Mouse (Mus musculus) limb, embryonic 13.5 days (tissue): ENCODE results near the gene Evc. TPM values are rescaled to one million over a fixed set of nuclear protein-coding genes. Genes with fewer than 3 reads are reported as not detected.

Experiments used
- ATAC-seq: fragments of 200-750 bp; cut with Nextera tagmentation; 2 replicates; pipeline ENCODE4 v1.8.0; 2017; ENCODE audit warnings: low read depth, moderate number of reproducible peaks, moderate TSS enrichment; ENCODE audit not compliant: low FRiP score
- H3K27ac ChIP-seq: fragments of 300-500 bp; sonication (generic); 2 replicates; pipeline ENCODE4 v1.5.1; 2015; ENCODE audit warnings: inconsistent platforms, mild to moderate bottlenecking, moderate library complexity
- H3K27me3 ChIP-seq: fragments of 300-500 bp; sonication (generic); 2 replicates; pipeline ENCODE4 v1.6.1; 2015; ENCODE audit warnings: mild to moderate bottlenecking, inconsistent platforms
- H3K36me3 ChIP-seq: fragments of 300-500 bp; sonication (generic); 2 replicates; pipeline ENCODE4 v1.6.1; 2015; ENCODE audit warnings: inconsistent platforms, mild to moderate bottlenecking, moderate library complexity
- H3K4me1 ChIP-seq: fragments of 300-500 bp; sonication (generic); 2 replicates; pipeline ENCODE4 v1.6.1; 2015; ENCODE audit warnings: inconsistent platforms
- H3K4me2 ChIP-seq: fragments of 300-500 bp; sonication (generic); replicated peaks from 2 replicates; pipeline ENCODE4 v1.6.1; 2015; ENCODE audit warnings: inconsistent platforms, mild to moderate bottlenecking, moderate library complexity
- H3K4me3 ChIP-seq: fragments of 300-500 bp; sonication (generic); 2 replicates; pipeline ENCODE4 v1.5.1; 2015; ENCODE audit warnings: moderate library complexity, mild to moderate bottlenecking, inconsistent platforms
- H3K9ac ChIP-seq: fragments of 300-500 bp; sonication (generic); 2 replicates; pipeline ENCODE4 v1.6.1; 2015; ENCODE audit warnings: mild to moderate bottlenecking, inconsistent platforms
- H3K9me3 ChIP-seq: fragments of 300-500 bp; sonication (generic); 2 replicates; pipeline ENCODE4 v1.6.1; 2016; ENCODE audit warnings: inconsistent platforms
- WGBS: fragments of 180-500 bp; shearing (Covaris S2); methylation state at CpG from one replicate; pipeline ENCODE4 v1.1.7; 2015; 5-methylcytosine and 5-hydroxymethylcytosine counted together
- polyA plus RNA-seq: library from polyadenylated mRNA; unstranded; fragments of >200 nt; fragmentation: Nextera tagmentation; extraction: Ambion mirVana; gene quantifications from 2 replicates; pipeline ENCODE4 v1.2.1, GENCODE M21; 2015

The Evc gene
- polyA plus RNA-seq, 1 experiment from 2014 or later, result 33.2 TPM

GRCm38 (mm10) chr5:37337696-37338095 lies 1.0 kb upstream of the Evc start:
- Histone ChIP-seq H3K27me3 (no peaks in the 10 kb centered on the region), H3K4me2 (peak overlapping the region; percentile 81), H3K27ac (peak overlapping the region; percentile 92), H3K4me3 (peak overlapping the region; percentile 60), H3K9ac (peak overlapping the region; percentile 90), H3K36me3 (peaks cover 24% of the 10 kb centered on the region), H3K9me3 (no peaks in the 10 kb centered on the region), H3K4me1 (peaks cover 52% of the 10 kb centered on the region)
- no peak for ATAC-seq
- 62% methylated on average over 3 of the region's 3 CpGs for WGBS

DNA sequence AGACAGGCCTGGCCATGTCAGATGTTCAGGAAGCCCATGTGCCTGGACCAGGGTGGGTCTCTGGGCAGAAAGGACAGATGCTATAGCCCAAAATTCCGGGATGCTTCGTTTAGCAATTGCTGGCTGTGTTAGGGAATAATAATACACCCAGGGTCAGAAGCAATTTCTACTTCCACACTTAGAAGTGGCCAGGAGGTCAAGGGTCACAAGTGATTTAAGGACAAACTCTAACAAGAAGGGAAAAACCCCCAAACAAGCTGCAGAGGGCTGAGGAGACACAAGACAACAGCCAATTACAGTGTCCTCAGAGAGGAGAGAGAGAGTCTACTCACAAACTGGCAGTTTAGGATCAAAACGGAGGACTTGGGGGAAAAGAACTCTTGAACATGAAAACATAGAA lies 1.6 kb downstream of the Evc start:
- Histone ChIP-seq H3K27me3 (no peaks in the 10 kb centered on the region), H3K36me3 (peaks cover 40% of the 10 kb centered on the region), H3K4me3 (peak overlapping the region; percentile 79; the same call in 1 of the 2 replicates), H3K4me1 (peaks cover 48% of the 10 kb centered on the region), H3K27ac (no peak overlapping the region), H3K9me3 (no peaks in the 10 kb centered on the region), H3K4me2 (peak overlapping the region; percentile 81), H3K9ac (peak overlapping the region; percentile 90; the same call in 1 of the 2 replicates)
- 53% methylated on average over 3 of the region's 3 CpGs for WGBS
- ATAC-seq, result no peak

- Histone ChIP-seq H3K4me2 (no peak overlapping the region), H3K9me3 (no peaks in the 10 kb centered on the region), H3K27me3 (no peaks in the 10 kb centered on the region), H3K27ac (no peak overlapping the region), H3K4me3 (no peak overlapping the region), H3K36me3 (peaks cover 68% of the 10 kb centered on the region), H3K9ac (no peak overlapping the region), H3K4me1 (peaks cover 22% of the 10 kb centered on the region)
- WGBS, result 71% methylated on average over 4 of the region's 4 CpGs
- ATAC-seq, result no peak
These were observed 4.6 kb downstream of the Evc start for GRCm38 (mm10) chr5:37332066-37332465.

DNA sequence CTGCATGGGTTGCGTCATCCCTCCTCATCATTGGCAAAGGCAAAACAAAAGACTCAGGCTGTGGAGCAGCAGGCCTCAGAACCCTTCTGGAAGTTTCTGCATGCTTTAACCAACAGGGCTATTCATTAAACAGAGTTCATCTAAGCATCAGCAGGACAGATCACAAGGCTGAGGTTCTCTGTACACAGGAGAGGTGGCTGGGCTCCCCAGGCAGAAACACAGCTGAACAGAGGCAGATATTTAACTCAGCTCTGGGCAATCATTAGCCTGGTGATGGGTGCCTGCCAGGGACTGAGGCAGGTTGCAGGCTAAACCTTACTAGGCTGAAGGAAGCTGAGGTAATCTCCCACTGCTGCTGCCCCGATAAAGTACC lies 5.6 kb downstream of the Evc start:
- no peak overlapping the region for H3K4me3 ChIP-seq
- H3K36me3 ChIP-seq, result peaks cover 78% of the 10 kb centered on the region
- no peak for ATAC-seq
- H3K27me3 ChIP-seq, result no peaks in the 10 kb centered on the region
- H3K4me2 ChIP-seq, result no peak overlapping the region
- no peaks in the 10 kb centered on the region for H3K9me3 ChIP-seq
- H3K4me1 ChIP-seq, result peaks cover 19% of the 10 kb centered on the region
- WGBS, result 95% methylated on average over 2 of the region's 2 CpGs
- H3K9ac ChIP-seq, result no peak overlapping the region
- H3K27ac ChIP-seq, result no peak overlapping the region

DNA sequence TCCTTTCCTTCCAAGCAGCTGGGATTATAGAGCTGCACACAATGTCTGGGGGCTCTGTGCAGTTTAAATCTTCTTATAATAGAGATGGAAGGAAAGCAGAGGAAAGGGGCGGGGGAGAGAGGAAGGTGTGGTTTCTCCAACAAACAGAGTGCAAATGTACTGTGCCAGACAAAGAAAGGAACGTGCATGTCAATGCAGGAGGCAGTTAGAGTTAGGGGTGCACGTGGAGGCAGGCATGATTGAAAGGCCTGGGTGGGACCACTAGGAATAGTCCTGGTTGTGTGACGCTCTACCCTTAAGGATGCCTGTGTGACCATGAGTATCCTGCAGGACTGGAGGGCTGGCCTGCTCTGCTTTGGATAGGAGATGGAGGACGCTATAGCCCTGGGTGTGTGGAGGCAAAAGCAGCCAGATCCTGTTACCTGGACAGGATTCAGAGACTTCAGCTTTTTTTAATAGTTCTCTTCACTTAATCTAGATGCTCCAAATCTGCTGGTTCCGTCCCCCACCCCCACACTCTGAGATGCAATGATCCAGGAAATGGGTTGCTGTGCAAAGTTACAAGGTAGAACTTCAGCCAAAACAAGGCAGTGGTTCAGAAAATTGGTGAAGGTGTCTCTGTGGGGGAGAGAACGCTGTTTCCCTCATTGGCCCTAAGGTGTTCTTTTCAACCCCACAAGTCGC lies 6.1 kb downstream of the Evc start:
- Histone ChIP-seq H3K9me3 (no peaks in the 10 kb centered on the region), H3K4me1 (peaks cover 13% of the 10 kb centered on the region), H3K9ac (no peak overlapping the region), H3K27ac (no peak overlapping the region), H3K36me3 (peaks cover 83% of the 10 kb centered on the region), H3K27me3 (no peaks in the 10 kb centered on the region), H3K4me3 (no peak overlapping the region), H3K4me2 (no peak overlapping the region)
- no peak for ATAC-seq
- 86% methylated on average over 8 of the region's 8 CpGs for WGBS

- no peak for ATAC-seq
- 84% methylated on average over 6 of the region's 6 CpGs for WGBS
- Histone ChIP-seq H3K27me3 (no peaks in the 10 kb centered on the region), H3K4me3 (no peak overlapping the region), H3K9me3 (no peaks in the 10 kb centered on the region), H3K27ac (no peak overlapping the region), H3K9ac (no peak overlapping the region), H3K4me2 (no peak overlapping the region), H3K4me1 (no peaks in the 10 kb centered on the region), H3K36me3 (peaks cover 95% of the 10 kb centered on the region)
These were observed 10.0 kb downstream of the Evc start for GRCm38 (mm10) chr5:37326675-37327074.

DNA sequence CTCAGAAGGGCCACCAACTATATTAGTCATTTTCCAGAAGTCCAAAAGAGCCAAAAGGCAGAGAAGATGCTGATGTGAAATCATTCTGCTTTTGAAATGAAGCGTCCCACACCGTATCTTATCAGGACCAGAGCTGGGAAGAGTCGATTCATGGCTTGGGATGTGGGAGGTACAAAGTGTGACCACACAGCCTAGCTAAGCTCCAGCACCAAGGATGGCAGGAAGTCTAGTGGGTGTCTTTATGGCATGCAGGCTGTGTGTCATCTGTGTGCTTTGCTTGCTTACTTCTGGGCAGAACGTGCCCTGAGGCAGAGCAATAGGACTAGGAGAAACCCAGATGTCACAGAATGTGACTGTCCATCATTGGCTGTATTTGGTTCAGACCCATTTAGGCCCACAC lies 15.9 kb downstream of the Evc start:
- Histone ChIP-seq H3K27ac (no peak overlapping the region), H3K4me2 (no peak overlapping the region), H3K9me3 (peaks cover 7% of the 10 kb centered on the region; the same call in 1 of the 2 replicates), H3K27me3 (no peaks in the 10 kb centered on the region), H3K36me3 (peaks cover 97% of the 10 kb centered on the region), H3K4me3 (no peak overlapping the region), H3K4me1 (no peaks in the 10 kb centered on the region), H3K9ac (no peak overlapping the region)
- ATAC-seq, result no peak
- 91% methylated on average over 4 of the region's 4 CpGs for WGBS

GRCm38 (mm10) chr5:37320174-37320573 lies 16.5 kb downstream of the Evc start:
- Histone ChIP-seq H3K36me3 (peaks cover 97% of the 10 kb centered on the region), H3K27me3 (no peaks in the 10 kb centered on the region), H3K4me1 (no peaks in the 10 kb centered on the region), H3K9ac (no peak overlapping the region), H3K9me3 (peaks cover 13% of the 10 kb centered on the region), H3K27ac (no peak overlapping the region), H3K4me2 (no peak overlapping the region), H3K4me3 (no peak overlapping the region)
- WGBS, result 78% methylated on average over 3 of the region's 3 CpGs
- ATAC-seq, result no peak

- no peaks in the 10 kb centered on the region for H3K4me1 ChIP-seq
- H3K9ac ChIP-seq, result no peak overlapping the region
- 85% methylated on average over 6 of the region's 6 CpGs for WGBS
- H3K27ac ChIP-seq, result no peak overlapping the region
- no peak overlapping the region for H3K4me3 ChIP-seq
- H3K9me3 ChIP-seq, result peaks cover 17% of the 10 kb centered on the region
- H3K4me2 ChIP-seq, result no peak overlapping the region
- H3K36me3 ChIP-seq, result peaks cover 97% of the 10 kb centered on the region
- no peak for ATAC-seq
- H3K27me3 ChIP-seq, result no peaks in the 10 kb centered on the region
These were observed 18.0 kb downstream of the Evc start for GRCm38 (mm10) chr5:37318715-37319114.

DNA sequence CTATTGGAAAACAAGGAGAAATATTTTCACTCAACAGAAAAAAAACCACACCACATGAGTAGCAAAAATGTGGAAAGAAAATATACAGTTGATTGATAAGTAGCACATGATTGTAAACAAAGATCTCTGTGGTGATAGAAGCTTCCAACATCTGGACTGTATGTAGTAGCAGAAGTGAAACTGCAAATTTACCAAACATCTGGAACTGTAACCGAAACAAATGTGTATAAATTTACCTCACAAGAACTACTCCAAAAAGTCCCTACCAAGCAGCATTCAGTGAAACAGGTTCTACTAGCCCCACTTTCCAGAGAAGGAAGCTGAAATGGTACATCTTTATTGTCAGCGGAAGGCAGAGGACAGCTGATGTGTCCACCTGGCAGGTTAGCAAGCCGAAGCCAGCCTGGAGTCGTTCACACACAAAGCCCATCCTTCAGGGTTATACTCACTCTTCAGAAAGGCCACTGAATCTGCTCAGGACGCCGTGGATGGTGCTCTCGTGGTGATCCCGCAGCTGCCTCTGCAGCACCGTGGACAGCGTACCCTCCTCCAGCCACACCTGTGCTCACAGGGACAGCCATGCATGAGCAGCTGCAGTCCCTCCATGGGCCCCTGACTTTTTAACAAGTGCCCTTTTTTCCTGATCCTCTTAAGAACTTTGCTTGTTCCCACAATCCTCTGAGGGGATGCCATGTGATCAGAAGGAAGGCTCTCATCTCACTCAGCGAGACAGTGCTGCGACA lies 23.5 kb downstream of the Evc start:
- peaks cover 96% of the 10 kb centered on the region for H3K36me3 ChIP-seq
- H3K4me3 ChIP-seq, result no peak overlapping the region
- no peak overlapping the region for H3K4me2 ChIP-seq
- H3K9ac ChIP-seq, result no peak overlapping the region
- ATAC-seq, result no peak
- 86% methylated on average over 12 of the region's 12 CpGs for WGBS
- H3K27ac ChIP-seq, result no peak overlapping the region
- H3K9me3 ChIP-seq, result peaks cover 17% of the 10 kb centered on the region
- H3K27me3 ChIP-seq, result no peaks in the 10 kb centered on the region
- H3K4me1 ChIP-seq, result no peaks in the 10 kb centered on the region

DNA sequence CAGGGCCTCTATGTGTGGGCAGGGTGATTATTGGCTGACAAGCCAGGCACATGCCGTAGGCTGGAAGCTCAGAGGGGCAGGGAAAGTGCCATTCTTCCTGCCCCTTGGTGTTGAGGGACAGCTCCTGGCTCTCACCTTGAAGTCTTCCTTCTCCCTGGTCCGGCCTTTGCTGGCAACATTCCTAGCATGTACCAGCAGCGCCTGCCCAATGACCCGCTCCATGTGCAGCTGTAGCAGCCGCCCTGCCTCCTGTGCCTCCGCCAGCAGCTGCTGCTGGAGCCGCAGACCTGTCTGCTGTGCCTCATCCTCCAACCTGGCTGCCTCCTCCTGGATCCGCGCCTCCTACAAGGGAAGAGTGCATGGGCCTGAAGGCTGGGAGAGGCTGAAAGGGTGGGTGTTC lies 26.7 kb downstream of the Evc start:
- no peak overlapping the region for H3K9ac ChIP-seq
- H3K9me3 ChIP-seq, result peaks cover 3% of the 10 kb centered on the region; the same call in 1 of the 2 replicates
- H3K27me3 ChIP-seq, result no peaks in the 10 kb centered on the region
- H3K4me2 ChIP-seq, result no peak overlapping the region
- H3K36me3 ChIP-seq, result peaks cover 96% of the 10 kb centered on the region
- H3K4me3 ChIP-seq, result no peak overlapping the region
- ATAC-seq, result no peak
- WGBS, result 91% methylated on average over 9 of the region's 9 CpGs
- H3K4me1 ChIP-seq, result no peaks in the 10 kb centered on the region
- H3K27ac ChIP-seq, result no peak overlapping the region

GRCm38 (mm10) chr5:37298370-37298769 lies 38.3 kb downstream of the Evc start:
- H3K4me2 ChIP-seq, result no peak overlapping the region
- 24% methylated on average over 7 of the region's 7 CpGs for WGBS
- no peaks in the 10 kb centered on the region for H3K27me3 ChIP-seq
- H3K4me3 ChIP-seq, result no peak overlapping the region
- no peak overlapping the region for H3K27ac ChIP-seq
- ATAC-seq, result no peak
- H3K36me3 ChIP-seq, result peaks cover 40% of the 10 kb centered on the region
- H3K9ac ChIP-seq, result no peak overlapping the region
- no peaks in the 10 kb centered on the region for H3K9me3 ChIP-seq
- no peaks in the 10 kb centered on the region for H3K4me1 ChIP-seq
